Mouse (Mus musculus): ENCODE data around the gene Abhd14b.

Gene Abhd14b

GRCm38 (mm10) chr9:106429221-106430014, 17.8 kb upstream of the Abhd14b start, which contains the start of gene Rpl29:
Gene Rpl29 (plus strand): TSS chr9:106429454.
- peak; percentile 90 for DNase-seq (ENCODE audit: extremely low read depth, low read depth)

GRCm38 (mm10) chr9:106430015-106430264, 17.3 kb upstream of the Abhd14b start:
- DNase-seq (ENCODE audit: extremely low read depth, low read depth): no peak

GRCm38 (mm10) chr9:106433389-106433788, 13.9 kb upstream of the Abhd14b start:
- DNase-seq (ENCODE audit: extremely low read depth, low read depth): no peak

- no peak for DNase-seq (ENCODE audit: extremely low read depth, low read depth)
Observed at GRCm38 (mm10) chr9:106436566-106436965, 10.7 kb upstream of the Abhd14b start.

- DNase-seq (ENCODE audit: extremely low read depth, low read depth): no peak
Observed at GRCm38 (mm10) chr9:106442680-106443079, 4.6 kb upstream of the Abhd14b start.

- no peak for DNase-seq (ENCODE audit: extremely low read depth, low read depth)
Observed at GRCm38 (mm10) chr9:106444836-106445235, 2.4 kb upstream of the Abhd14b start.

GRCm38 (mm10) chr9:106447951-106448350, 692 bp downstream of the Abhd14b start:
- no peak for DNase-seq (ENCODE audit: extremely low read depth, low read depth)

GRCm38 (mm10) chr9:106448498-106449031, 1.3 kb downstream of the Abhd14b start:
- no peak for DNase-seq (ENCODE audit: extremely low read depth, low read depth)

- DNase-seq (ENCODE audit: extremely low read depth, low read depth): no peak
Observed at GRCm38 (mm10) chr9:106449947-106450346, 2.7 kb downstream of the Abhd14b start.

GRCm38 (mm10) chr9:106450661-106451060, 3.4 kb downstream of the Abhd14b start:
- DNase-seq (ENCODE audit: extremely low read depth, low read depth): no peak

GRCm38 (mm10) chr9:106451298-106451697, 4.0 kb downstream of the Abhd14b start:
- DNase-seq (ENCODE audit: extremely low read depth, low read depth): no peak

- no peak for DNase-seq (ENCODE audit: extremely low read depth, low read depth)
Observed at GRCm38 (mm10) chr9:106451899-106452298, 4.6 kb downstream of the Abhd14b start.

- DNase-seq (ENCODE audit: extremely low read depth, low read depth): no peak
Observed at GRCm38 (mm10) chr9:106452351-106452750, 5.1 kb downstream of the Abhd14b start.

- no peak for DNase-seq (ENCODE audit: extremely low read depth, low read depth)
Observed at GRCm38 (mm10) chr9:106452821-106453220, 5.6 kb downstream of the Abhd14b start.

GRCm38 (mm10) chr9:106453271-106454070, 6.2 kb downstream of the Abhd14b start, which contains the start of gene Pcbp4:
Gene Pcbp4 (plus strand): TSS chr9:106453291.
- DNase-seq (ENCODE audit: extremely low read depth, low read depth): no peak

- DNase-seq (ENCODE audit: extremely low read depth, low read depth): no peak
Observed at GRCm38 (mm10) chr9:106454071-106454761, 7.0 kb downstream of the Abhd14b start.

- DNase-seq (ENCODE audit: extremely low read depth, low read depth): no peak
Observed at GRCm38 (mm10) chr9:106454888-106455681, 7.8 kb downstream of the Abhd14b start.

GRCm38 (mm10) chr9:106456325-106457162, 9.3 kb downstream of the Abhd14b start:
- no peak for DNase-seq (ENCODE audit: extremely low read depth, low read depth)

- DNase-seq (ENCODE audit: extremely low read depth, low read depth): no peak
Observed at GRCm38 (mm10) chr9:106457163-106457559, 9.9 kb downstream of the Abhd14b start.

- no peak for DNase-seq (ENCODE audit: extremely low read depth, low read depth)
Observed at GRCm38 (mm10) chr9:106457920-106458319, 10.7 kb downstream of the Abhd14b start.
